Mouse (Mus musculus) testis, adult 2 months (tissue): ENCODE results near the gene Ccser1.

Experiments
- CTCF ChIP-seq: fragments of 200-500 bp; IDR thresholded peaks from 2 replicates; pipeline ENCODE4 v1.5.1; 2012; ENCODE audit warnings: low read depth, mild to moderate bottlenecking, inconsistent platforms, low read length, moderate library complexity; ENCODE audit not compliant: control insufficient read depth, insufficient read depth, insufficient replicate concordance
- POLR2A ChIP-seq: fragments of 200-500 bp; IDR thresholded peaks from 2 replicates; pipeline ENCODE4 v1.6.1; 2012; ENCODE audit warnings: low read depth, mild to moderate bottlenecking, inconsistent platforms, low read length, moderate library complexity; ENCODE audit not compliant: control insufficient read depth

DNA sequence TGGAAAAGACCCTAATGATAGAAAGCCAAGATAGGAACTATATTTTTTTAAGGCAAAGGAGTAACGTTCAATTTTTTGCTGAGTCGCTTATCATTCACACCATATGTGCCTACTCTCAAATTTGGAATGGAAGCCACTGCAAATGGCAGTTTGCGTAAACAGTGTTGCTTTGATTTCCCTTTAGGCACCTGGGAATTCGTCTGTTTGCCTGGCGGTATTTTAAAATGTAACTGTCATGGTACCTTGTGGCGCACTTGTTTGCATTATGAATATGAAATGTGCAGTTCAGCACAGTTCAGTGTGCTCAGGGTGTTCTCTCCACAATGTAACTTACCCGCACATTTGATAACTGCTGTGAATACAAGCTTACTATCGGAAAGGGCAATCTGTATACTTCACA, 387.8 kb downstream of the Ccser1 start:
- no peak for TF ChIP-seq CTCF
- TF ChIP-seq POLR2A, result no peak
